Mouse (Mus musculus): ENCODE results near the gene Cflar.

DNA sequence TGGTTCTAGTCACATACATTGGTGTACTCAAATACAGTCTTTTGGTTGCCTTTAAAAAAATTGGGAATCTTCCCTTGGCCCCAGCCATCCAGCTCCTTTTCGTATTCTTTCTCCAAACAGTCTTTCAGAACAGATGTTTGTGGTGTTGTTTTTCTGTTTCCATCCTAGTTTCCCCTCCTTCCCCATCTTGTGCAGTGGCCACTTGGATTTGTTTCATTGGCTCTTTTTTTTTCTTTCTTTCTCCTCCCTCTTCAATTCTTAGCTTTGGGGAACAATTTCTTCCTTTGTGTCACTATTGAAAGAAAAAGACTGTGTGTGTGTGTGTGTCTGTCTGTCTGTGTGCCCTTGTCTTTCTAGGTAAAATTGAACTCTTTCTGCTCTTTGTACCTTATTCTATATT is 3.1 kb downstream of the Cflar start:
- no peak for TF ChIP-seq CTCF (IDR thresholded peaks at IDR 0.05; ENCODE audit: control insufficient read depth, insufficient read depth, insufficient replicate concordance, low read depth, low read length)
- no peak for TF ChIP-seq POLR2A (IDR thresholded peaks at IDR 0.05; ENCODE audit: control insufficient read depth, low read depth, low read length)
